Mouse (Mus musculus) retina, postnatal 7 days (tissue): ENCODE results near the gene St14.
"Not testable (repeated sequence)": the region's sequence is repeated elsewhere in the genome, so short reads cannot be mapped to it uniquely, and the experiment has no call there.

Experiments
- DNase-seq: peaks from one replicate; pipeline ENCODE4 v3.0.0-alpha.2; 2012; ENCODE audit warnings: low read depth, low spot score

St14 gene

DNA sequence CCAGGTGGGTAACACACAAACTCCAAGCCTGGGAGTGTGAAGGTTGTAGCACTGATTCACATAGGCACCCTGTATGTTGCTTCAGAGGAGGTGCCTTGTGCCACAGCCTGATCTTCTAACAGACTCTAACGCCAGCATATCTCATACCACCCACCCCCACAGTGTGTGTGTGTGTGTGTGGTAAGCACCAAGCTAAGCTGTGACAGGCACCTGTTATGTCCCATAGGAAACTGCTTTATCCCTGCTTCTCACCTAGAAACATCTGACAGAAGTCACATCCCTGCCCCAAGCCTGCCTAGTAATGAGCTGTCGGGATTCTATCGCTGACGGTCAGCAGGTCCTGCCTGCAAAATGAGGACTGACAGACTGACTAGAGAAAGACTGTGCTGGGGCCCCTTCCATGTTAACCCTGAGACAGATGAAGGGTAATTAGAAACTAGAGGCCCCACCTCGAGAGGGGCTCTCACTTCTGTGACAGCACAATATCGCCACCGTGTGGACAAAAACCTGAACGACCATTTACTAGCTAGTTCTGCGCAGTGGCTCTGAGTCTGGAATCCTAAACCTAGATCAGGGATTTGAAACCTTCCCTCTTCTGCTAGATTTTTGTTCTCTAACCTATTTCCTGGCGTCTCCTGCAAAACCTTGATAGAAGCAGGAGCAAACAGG, 45.4 kb downstream of the St14 start:
- DNase-seq, result peak; percentile 71

DNA sequence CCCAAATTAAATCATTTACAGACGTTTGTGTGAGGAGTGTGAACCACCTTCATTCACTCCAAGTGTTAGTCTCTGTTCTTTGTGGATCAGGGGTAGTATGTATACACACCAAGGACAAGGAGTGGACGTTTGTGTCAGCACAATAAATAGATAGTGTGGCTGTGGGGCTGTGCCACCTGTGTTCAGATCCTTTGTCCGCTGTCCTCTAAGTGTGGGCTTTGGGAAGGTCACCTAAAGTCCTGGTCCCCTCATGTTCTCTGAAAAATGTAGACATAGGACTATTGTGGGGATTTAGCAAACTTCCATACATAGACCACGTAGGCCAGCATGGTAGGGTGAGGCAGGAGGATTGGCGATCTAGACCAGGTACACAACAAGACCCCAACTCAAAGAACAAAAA, 46.1 kb downstream of the St14 start:
- DNase-seq, result no peak

DNA sequence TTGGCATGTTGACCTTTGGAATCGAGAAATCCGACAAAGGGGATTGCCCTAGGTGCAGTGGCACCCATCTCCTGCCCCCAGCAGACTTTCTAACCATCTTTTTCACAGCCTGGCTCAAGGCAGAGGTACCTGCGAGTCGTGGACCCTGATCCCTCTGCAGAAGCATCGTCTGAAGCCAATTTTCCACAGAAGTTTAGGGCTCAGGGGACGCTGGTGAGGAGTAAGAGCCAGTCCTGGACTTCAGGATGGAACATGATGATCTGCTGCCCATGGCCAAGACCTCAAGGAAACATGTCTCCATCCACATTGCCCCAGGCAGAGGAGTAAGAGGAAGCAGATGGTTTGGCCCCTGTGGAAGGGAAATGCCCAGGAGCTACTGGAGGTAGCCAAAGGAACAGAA, 48.9 kb downstream of the St14 start:
- no peak for DNase-seq

DNA sequence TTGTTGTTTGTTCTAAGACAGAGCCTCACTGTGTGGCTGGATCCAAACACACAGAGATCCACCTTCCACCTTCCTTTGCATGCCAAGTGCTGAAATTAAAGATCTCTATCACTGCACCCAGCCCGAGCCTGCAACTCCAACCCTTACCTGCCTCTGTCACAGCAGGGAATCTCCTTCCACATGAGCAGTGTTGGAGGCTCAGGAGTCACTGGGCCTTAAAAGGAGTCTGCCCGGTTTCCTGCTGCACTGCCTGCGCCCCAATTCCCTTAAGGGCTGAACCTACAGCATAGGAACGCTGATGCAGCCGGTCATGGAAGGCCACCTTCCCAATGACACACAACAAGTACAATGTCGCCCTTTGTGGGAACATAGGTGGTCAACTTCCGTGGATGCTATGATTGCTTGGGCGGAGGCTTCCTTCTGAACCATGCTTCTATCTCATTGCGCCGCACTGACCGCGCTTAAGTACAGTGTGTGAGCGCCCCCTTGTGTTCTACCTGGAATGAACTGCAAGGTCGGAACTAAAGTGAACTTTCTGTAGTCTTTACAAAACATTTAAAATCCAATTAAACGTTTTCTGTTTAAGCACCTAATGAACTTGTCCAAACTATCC, 49.5 kb downstream of the St14 start:
- peak; percentile 59 for DNase-seq

DNA sequence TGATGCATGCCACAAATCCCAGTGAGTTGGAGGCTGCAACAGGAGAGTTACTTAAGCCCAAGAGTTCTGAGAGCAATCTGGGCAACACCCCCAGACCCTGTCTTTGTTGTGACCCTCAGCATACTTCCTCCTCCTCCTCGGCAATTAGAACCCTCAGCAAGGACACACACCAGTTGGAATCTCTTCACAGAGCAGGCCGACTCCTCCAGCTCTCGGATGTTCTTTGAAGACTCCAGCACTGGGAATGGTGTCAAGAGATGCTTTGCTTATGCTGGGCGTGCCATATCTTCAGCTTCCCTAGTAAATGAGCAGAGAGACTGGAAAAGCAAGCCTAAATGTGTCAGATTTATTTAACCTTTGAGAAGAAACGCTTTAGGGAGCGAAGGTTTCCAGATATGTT, 50.9 kb downstream of the St14 start:
- no peak for DNase-seq

DNA sequence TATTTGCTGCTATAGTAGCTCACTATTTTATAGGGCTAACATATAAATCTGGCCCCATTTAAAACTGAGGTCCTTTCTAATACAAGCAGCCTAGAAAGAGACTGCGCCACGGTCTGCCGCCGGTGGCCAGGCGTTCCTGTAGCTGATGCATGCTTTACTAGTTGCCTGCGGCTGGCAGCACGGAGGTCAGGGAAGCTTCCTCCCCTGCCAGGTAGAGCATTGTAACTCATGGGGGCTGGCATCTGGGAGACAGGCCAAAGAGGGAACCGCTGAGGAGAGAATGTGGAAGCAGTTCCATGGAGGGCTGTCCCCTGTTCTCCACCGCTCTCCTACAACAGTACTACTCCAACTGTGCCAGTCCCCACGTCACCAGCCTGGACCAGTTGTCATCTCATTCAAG, 56.8 kb downstream of the St14 start:
- DNase-seq, result no peak

DNA sequence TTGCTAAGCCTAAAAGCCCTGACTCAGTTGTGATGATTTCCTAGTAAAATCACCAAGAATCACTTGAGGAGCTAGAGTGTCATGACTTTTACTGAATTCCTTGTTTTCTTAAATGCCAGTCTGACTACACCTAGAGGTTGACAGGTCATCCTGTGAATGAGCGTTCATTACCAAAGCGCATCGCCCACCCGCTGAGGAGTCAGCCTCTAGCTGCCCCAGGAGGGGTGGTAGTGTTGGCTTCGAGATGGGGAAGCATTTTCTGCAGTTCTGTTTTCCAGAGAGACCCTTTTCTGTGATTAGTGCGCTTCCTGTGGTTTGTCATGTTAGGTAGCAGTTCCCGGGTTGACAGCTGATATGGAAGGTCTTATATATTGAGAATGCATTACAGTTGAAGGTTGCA, 57.9 kb downstream of the St14 start:
- no peak for DNase-seq

DNA sequence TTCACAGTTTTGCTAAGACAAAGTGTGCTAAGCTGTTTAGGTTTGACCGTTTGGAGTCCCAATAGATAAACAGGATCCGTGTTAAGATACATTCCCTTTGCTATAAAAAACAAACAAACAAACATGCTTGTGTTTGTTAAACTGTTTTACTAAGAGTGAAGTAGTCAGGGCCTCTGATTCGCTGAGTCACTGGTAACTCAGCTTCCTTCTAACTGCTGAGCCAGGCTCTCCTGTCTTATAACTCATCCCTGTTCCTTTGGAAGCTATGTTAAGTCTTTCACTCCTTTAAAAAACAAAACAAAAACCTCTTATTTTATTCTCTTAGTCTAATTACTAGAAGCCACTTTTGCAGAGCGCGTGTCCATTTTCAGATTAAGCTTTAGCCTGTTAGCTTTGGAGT, 59.4 kb downstream of the St14 start:
- DNase-seq, result no peak

DNA sequence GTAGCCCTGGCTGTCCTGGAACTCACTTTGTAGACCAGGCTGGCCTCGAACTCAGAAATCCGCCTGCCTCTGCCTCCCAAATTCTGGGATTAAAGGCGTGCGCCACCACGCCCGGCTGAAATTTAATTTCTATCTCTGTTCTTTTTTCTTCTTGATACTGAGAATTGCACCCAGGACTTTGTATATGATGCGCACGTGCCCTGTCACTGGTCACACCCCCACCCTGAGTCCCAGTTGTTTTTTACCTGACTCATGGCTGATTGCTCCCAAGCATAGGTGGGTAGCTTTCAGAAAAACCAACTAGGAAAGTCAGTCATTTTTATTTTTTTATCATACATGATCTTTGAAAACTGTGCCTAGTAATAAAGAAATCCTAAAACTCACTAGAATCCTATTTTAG, 60.9 kb downstream of the St14 start:
- no peak for DNase-seq

DNA sequence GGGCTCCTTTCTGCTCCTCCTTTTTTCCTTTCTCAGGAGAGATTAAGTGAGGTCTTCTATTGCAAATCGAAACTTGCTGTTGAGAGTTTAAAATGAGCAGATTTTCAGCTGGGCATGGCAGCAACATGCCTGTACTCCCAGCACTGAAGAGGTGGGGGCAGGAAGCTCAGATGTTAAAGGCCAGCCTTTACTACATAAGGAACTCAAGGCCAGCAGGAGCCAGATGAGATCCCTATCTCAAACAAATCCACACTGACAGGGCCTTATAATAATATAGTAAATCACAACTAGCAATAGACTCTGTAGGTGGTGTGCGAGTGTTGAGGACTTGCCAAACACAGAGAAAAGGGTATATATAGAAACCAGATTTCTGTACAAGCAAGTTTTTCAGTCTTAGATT, 72.9 kb downstream of the St14 start:
- DNase-seq, result no peak

DNA sequence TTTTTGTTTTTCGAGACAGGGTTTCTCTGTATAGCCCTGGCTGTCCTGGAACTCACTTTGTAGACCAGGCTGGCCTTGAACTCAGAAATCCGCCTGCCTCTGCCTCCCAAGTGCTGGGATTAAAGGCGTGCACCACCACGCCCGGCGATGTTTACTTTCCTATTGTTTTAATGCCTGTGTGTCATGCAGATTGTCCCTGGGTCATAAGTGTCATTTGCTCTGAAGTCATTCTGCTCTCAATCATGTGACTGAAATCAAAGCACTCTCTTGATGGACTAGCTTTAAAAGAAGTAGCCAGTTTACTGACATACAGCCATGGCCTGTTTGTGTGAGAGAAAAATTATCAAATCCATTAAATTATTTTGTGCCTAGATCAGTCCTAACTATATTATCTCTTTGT, 80.1 kb downstream of the St14 start:
- not testable (repeated sequence) for DNase-seq

DNA sequence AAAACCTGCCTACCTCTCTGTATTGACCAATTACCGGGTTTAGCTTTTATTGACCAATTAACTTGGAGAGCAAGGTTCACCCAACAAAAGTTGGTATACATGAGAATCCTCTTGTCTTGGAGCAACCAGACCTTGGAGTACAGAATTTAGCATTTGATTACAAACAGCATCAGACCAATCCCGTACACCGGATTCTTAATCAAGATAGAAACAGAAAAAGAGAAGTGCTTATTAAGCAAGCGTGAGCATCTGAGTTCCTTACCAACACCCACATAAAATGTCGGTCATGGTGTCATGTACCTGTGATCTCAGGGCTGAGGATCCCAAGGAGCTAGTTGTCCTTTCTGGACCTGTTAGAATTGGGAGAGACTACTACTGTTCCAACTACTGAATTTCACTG, 81.4 kb downstream of the St14 start:
- no peak for DNase-seq
